ENCODE assay signal across 16 mouse cellular contexts in the genomic region with DNA sequence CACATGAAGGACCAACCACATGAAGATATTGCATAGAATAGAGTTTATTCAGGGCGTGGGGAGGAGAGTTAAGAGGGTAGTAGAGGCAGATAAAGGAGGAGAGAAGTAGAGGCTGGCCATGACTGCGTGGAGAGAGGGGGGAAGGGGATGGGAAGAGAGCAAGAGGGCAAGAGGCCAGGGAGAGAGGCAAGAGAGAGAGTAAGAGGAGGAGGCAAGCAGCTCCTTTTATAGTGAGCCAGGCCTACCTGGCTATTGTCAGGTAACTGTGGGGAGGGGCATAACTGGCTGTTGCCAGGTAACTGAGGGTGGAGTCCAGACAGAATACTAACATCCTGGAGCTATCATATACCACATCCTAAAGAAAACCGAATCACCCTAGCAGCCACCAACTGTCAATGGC. TPM values are rescaled to one million over a fixed set of nuclear protein-coding genes. Genes with fewer than 3 reads are reported as not detected.
DNase-seq lines count a peak whose midpoint lies in the region; TF ChIP-seq lines count a peak whose summit lies in the region.
"Had no signal": no experiment of that assay in that cellular context is flagged by ENCODE, and none has a peak within 500 bp of the region (broad histone marks: within the 10 kb centered on the region; RNA-seq: fewer than 3 reads in every experiment).

No protein-coding gene starts in this region.

- peak overlapping the region; percentile 80 for H3K4me3 ChIP-seq in testis, adult 2 months (ENCODE audit: control insufficient read depth, low read depth, low read length)
- H3K4me3 ChIP-seq: embryonic facial prominence, embryonic 10.5 days; heart, adult 2 months; heart, embryonic 12.5 days; hindbrain, embryonic 10.5 days; hindbrain, embryonic 15.5 days had no signal

- no peaks in the 10 kb centered on the region for H3K36me3 ChIP-seq in testis, adult 2 months (ENCODE audit: control insufficient read depth, insufficient read depth, low read length)
- H3K36me3 ChIP-seq: embryonic facial prominence, embryonic 10.5 days; heart, embryonic 12.5 days; hindbrain, embryonic 10.5 days; hindbrain, embryonic 15.5 days had no signal

- peak; percentile 14 to 19 for DNase-seq in cerebellum, adult 18-20 months
- DNase-seq in cerebellum, postnatal 4 days (ENCODE audit: low spot score in 2 of 2): no peak
- no peak for DNase-seq in testis, postnatal 10 days (ENCODE audit: low spot score)
- DNase-seq in cerebellum, postnatal 14 days: peak; percentile 40 to 59
- no peak for DNase-seq in frontal cortex, adult 2 months (ENCODE audit: extremely low spot score in 1 of 2, low spot score in 1 of 2)
- DNase-seq: adrenal gland, adult 2 months; adrenal gland, postnatal 25 days; gastrocnemius, postnatal 10 days; heart, adult 2 months; kidney, adult 18-20 months had no signal

- peak; percentile 89; the same call in 1 of the 2 replicates for TF ChIP-seq POLR2A in testis, adult 2 months (IDR thresholded peaks at IDR 0.05; ENCODE audit: control insufficient read depth, low read depth, low read length)

- no peaks in the 10 kb centered on the region for H3K4me1 ChIP-seq in testis, adult 2 months (ENCODE audit: control insufficient read depth, insufficient read depth, low read length)
- H3K4me1 ChIP-seq: embryonic facial prominence, embryonic 10.5 days; heart, embryonic 12.5 days; hindbrain, embryonic 10.5 days; hindbrain, embryonic 15.5 days had no signal

- H3K27me3 ChIP-seq in testis, adult 2 months (ENCODE audit: control insufficient read depth, insufficient read depth, low read length): no peaks in the 10 kb centered on the region
- H3K27me3 ChIP-seq: heart, embryonic 12.5 days; hindbrain, embryonic 15.5 days had no signal

- TF ChIP-seq CTCF in testis, adult 2 months (IDR thresholded peaks at IDR 0.05; ENCODE audit: control insufficient read depth, insufficient read depth, insufficient replicate concordance, low read depth, low read length): no peak

- H3K27ac ChIP-seq in testis, adult 2 months (ENCODE audit: control insufficient read depth, insufficient read depth, low read depth, low read length): peak overlapping the region; percentile 71
- H3K27ac ChIP-seq: embryonic facial prominence, embryonic 10.5 days; heart, adult 2 months; hindbrain, embryonic 10.5 days; hindbrain, embryonic 15.5 days had no signal

RNA-seq across cellular contexts. Expression of a gene that starts 15.3 kb away (rescaled TPM):
- 2.7 and 3.3 TPM in 2 replicates for polyA plus RNA-seq in testis, adult 2 months (2012; rRNA removed)
- 4.9 and 5.1 TPM in 2 replicates for polyA plus RNA-seq in frontal cortex, adult 2 months (2012; rRNA removed)
- polyA plus RNA-seq: inflammation-experienced regulatory T-cells, adult 6 months had no signal

RNA-seq across cellular contexts. Expression of a gene that starts 26.3 kb away (rescaled TPM):
- 8.8 and 9.0 TPM in 2 replicates for polyA plus RNA-seq in testis, adult 2 months (2012; rRNA removed)
- polyA plus RNA-seq in frontal cortex, adult 2 months (2012; rRNA removed): 21.8 and 27.4 TPM in 2 replicates

RNA-seq across cellular contexts. Expression of a gene that starts 49.3 kb away (rescaled TPM):
- 3.7 and 4.2 TPM in 2 replicates for polyA plus RNA-seq in testis, adult 2 months (2012; rRNA removed)
- polyA plus RNA-seq in frontal cortex, adult 2 months (2012; rRNA removed): 0.53 and 0.56 TPM in 2 replicates

Comparison
In these comparisons a context has a peak if more than half of its experiments do, and no peak if none do; other contexts are left out.
1. DNase-seq: peak in cerebellum, adult 18-20 months (2 of 2) and cerebellum, postnatal 14 days (2 of 2); none in cerebellum, postnatal 4 days (0 of 2), testis, postnatal 10 days (single experiment) and frontal cortex, adult 2 months (0 of 2).